Mouse (Mus musculus): ENCODE results near the gene Sntg2. TPM values are rescaled to one million over a fixed set of nuclear protein-coding genes. Genes with fewer than 3 reads are reported as not detected.

Gene Sntg2
- polyA plus RNA-seq, 1 experiment = not detected

DNA sequence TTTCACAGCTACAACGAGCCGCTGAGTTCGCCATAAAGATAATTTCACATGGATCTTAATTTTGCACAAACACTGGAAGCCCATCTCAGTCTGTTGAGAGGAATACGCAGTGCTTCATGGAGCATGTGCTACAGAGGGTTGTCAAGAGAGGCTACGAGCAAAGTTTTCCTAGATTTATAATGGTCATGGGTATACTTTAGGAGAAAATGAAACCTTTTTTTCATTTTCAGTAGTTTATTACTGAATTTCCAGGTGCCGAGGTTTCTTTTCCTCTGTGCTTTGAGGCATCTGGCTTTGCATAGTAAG is 243.8 kb downstream of the Sntg2 start:
- 0 out of 2 replicates have a peak overlapping the region, but pooled peaks have one; percentile 7 for H3K4me3 ChIP-seq (ENCODE audit: insufficient read depth, low read depth, low read length)
- no peak overlapping the region for H3K27ac ChIP-seq (replicated peaks; ENCODE audit: low read depth, low read length)
- no peaks in the 10 kb centered on the region for H3K4me1 ChIP-seq (ENCODE audit: control insufficient read depth, insufficient read depth, insufficient read length, low read length)

DNA sequence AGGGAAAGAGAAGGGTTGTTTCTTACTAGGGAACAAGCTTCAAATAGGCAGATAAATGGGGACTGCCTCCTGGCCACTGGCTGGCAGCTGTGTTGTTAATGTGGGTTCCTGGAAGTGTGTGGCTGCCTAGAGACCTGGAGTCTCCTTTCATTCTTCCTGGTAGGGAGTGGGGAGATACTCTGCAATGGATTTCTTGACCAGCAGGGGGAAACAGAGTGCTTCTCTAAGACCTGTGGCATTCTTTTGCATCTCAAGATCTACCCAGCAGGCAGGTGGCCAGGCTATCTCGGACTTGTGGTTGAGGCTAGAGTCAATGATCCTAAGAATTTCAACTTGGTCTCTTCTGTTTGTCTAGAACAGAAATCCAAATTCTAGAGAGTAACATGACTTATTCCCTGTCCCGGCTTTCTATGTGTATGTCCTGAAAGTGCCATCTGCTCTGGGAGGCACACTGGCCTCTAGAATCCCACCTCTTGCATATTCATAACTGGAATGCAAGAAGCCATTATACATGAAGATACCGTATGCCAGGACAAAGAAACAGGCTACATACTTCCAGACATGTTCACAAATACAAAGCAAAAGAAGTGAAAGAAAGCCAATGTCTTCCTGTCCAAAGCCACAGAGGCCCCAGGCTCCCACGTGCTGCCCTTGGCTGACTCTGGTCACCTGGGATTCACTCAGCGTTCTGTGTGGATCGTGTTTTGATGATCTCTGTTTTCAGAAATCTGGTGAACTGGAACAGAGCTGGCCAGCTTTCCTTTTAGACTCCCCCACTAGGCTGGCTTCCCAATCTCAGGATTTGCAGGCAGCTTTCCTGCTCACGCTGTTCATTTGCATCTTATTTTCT is 244.4 kb downstream of the Sntg2 start:
- Histone ChIP-seq H3K27ac (replicated peaks; ENCODE audit: low read depth, low read length) (no peak overlapping the region), H3K4me3 (ENCODE audit: insufficient read depth, low read depth, low read length) (0 out of 2 replicates have a peak overlapping the region, but pooled peaks have one; percentile 7), H3K4me1 (ENCODE audit: control insufficient read depth, insufficient read depth, insufficient read length, low read length) (no peaks in the 10 kb centered on the region)

Other genes with a start within 250 kb of the Sntg2 start
- not detected in 2 replicates for gene Tpo, start 240.8 kb downstream of the Sntg2 start, polyA plus RNA-seq (2012; ENCODE audit: insufficient read depth, insufficient read length, missing spikeins)
- 8.4 and 9.5 TPM in 2 replicates for gene Tmem18, start 211.1 kb upstream of the Sntg2 start, polyA plus RNA-seq (2012; ENCODE audit: insufficient read depth, insufficient read length, missing spikeins)

Data from brown adipose tissue, adult 24 weeks (tissue).